Mouse (Mus musculus) neural tube, embryonic 11.5 days (tissue): ENCODE measurements at regions not wholly inside any gene's neighbourhood (a gene's known extent, or its start where the extent isn't known, plus 50 kb on each side); places are given as distances from the start of the nearest gene placed in this dataset.

Experiments
- ATAC-seq: fragments of 200-750 bp; cut with Nextera tagmentation; 2 replicates; pipeline ENCODE4 v1.8.0; 2017; ENCODE audit warnings: moderate number of reproducible peaks, mild to moderate bottlenecking, moderate TSS enrichment, moderate library complexity; ENCODE audit not compliant: insufficient read depth, low FRiP score, low TSS enrichment
- DNase-seq: peaks from one replicate; pipeline ENCODE4 v3.0.0-alpha.2; 2015; ENCODE audit warnings: low spot score
- H3K27ac ChIP-seq: fragments of 300-500 bp; sonication (generic); 2 replicates; pipeline ENCODE4 v1.5.1; 2014; ENCODE audit warnings: low read depth, mild to moderate bottlenecking, low read length
- H3K27me3 ChIP-seq: fragments of 300-500 bp; sonication (generic); 2 replicates; pipeline ENCODE4 v1.6.1; 2014; ENCODE audit warnings: mild to moderate bottlenecking, low read length, mixed read lengths; ENCODE audit not compliant: control insufficient read depth, insufficient read depth
- H3K36me3 ChIP-seq: fragments of 300-500 bp; sonication (generic); 2 replicates; pipeline ENCODE4 v1.6.1; 2014; ENCODE audit warnings: mild to moderate bottlenecking, low read length, moderate library complexity, mixed read lengths; ENCODE audit not compliant: control insufficient read depth, insufficient read depth
- H3K4me1 ChIP-seq: fragments of 300-500 bp; sonication (generic); 2 replicates; pipeline ENCODE4 v1.6.1; 2014; ENCODE audit warnings: low read length, mixed read lengths; ENCODE audit not compliant: control insufficient read depth, insufficient read depth
- H3K4me2 ChIP-seq: fragments of 300-500 bp; sonication (generic); 2 replicates; pipeline ENCODE4 v1.6.1; 2014; ENCODE audit warnings: low read depth, mild to moderate bottlenecking, moderate library complexity
- H3K4me3 ChIP-seq: fragments of 300-500 bp; sonication (generic); 2 replicates; pipeline ENCODE4 v1.5.1; 2014; ENCODE audit warnings: low read depth, low read length
- H3K9ac ChIP-seq: fragments of 300-500 bp; sonication (generic); 2 replicates; pipeline ENCODE4 v1.6.1; 2014; ENCODE audit warnings: mild to moderate bottlenecking, low read length
- H3K9me3 ChIP-seq: fragments of 300-500 bp; sonication (generic); 2 replicates; pipeline ENCODE4 v1.6.1; 2016; ENCODE audit warnings: low read length; ENCODE audit not compliant: control insufficient read depth
- WGBS: fragments of 180-500 bp; shearing (Covaris S2); extraction: QIAGEN DNeasy Blood & Tissue Kit; methylation state at CpG from one replicate; pipeline ENCODE4 v1.1.7; 2014; 5-methylcytosine and 5-hydroxymethylcytosine counted together

DNA sequence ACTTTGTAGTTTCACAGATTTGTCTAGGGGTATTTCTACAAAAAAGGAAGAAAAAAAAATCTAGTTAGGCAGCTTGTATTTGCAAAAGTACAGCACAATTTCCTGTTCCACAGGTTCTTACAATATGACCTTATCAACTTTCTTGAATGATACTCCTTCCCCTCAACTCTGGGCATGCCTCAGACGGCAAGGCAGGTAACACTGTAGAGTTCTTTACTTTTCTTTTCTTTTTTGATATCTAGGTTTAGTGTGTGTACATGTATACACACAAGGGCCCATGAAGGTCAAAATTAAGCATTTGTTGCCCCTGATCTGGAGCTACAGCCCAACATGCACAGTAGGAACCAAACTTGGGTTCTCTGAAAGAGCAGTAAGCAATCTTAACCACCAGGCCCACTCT lies 381.4 kb upstream of the Acvr2a start:
- Histone ChIP-seq H3K4me2 (no peak overlapping the region), H3K9ac (no peak overlapping the region), H3K27ac (no peak overlapping the region), H3K27me3 (no peaks in the 10 kb centered on the region), H3K9me3 (no peaks in the 10 kb centered on the region), H3K36me3 (no peaks in the 10 kb centered on the region), H3K4me1 (no peaks in the 10 kb centered on the region), H3K4me3 (no peak overlapping the region)
- DNase-seq = no peak
- 94% methylated on average over 1 of the region's 1 CpGs for WGBS
- no peak for ATAC-seq

DNA sequence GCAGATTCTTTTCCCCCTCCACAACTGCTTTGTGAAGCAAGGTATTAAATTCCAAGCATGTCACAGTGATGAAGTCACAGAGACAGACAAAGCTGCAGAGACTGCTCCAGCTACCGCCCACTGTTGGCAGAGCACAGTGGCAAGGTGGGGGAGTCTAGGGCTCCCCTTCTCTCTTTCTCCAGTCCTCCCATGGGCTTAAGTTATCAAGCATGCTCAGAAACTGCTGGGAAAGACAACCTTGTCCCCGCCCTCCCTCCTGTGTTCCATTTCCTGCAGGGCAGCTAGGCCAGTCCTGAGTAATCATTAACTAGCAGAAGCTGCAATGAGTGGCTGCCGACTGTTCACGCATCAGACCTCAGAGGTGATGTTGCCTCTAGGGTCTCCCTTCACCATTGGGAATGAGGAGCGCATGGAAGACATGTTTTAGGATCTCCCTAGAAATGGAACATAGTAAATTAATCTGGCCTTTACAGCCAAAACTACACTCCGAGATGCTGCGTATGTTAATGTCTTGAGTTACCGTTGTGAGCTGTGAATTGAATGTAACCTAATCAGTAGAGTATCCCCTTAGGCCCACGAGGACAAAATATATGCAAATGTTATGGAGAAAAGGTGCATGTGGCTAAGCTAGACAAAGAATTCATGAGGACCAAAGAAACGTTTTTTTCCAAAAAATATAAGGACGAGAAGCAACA lies 372.5 kb upstream of the Acvr2a start:
- DNase-seq = peak; percentile 48
- Histone ChIP-seq H3K27me3 (no peaks in the 10 kb centered on the region), H3K4me2 (no peak overlapping the region), H3K36me3 (no peaks in the 10 kb centered on the region), H3K4me1 (peaks cover 6% of the 10 kb centered on the region), H3K27ac (no peak overlapping the region), H3K9me3 (no peaks in the 10 kb centered on the region), H3K9ac (no peak overlapping the region), H3K4me3 (no peak overlapping the region)
- 39% methylated on average over 11 of the region's 11 CpGs for WGBS
- peak; percentile 40 for ATAC-seq

DNA sequence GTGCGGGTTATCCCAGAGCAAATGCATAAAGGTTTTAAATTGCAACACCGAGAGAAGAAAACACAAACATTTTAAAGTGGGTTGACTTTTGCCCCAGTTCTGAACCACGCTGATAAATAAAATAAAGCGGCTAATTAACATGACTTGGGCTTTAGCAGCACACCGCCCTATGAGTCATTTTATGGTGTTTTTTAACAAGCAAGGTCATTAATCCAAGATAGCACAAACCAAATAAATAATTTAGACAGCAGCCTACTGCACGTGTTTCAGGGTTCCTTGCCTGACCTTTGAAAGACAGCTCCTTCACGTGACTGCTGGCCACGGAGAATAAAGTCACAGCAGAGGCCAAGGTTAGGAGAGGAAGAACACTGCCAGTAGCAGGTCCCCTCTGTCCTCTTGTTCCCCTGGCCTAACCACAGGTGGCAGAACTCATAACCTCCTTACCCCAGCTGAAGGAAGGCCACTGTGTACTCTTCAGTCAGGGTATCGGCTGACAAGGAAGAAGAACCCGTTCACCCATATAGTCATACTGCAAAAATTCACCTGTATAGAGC lies 371.8 kb upstream of the Acvr2a start:
- Histone ChIP-seq H3K36me3 (no peaks in the 10 kb centered on the region), H3K9ac (no peak overlapping the region), H3K27ac (no peak overlapping the region), H3K9me3 (no peaks in the 10 kb centered on the region), H3K4me1 (peaks cover 6% of the 10 kb centered on the region), H3K4me3 (no peak overlapping the region), H3K27me3 (no peaks in the 10 kb centered on the region), H3K4me2 (no peak overlapping the region)
- DNase-seq (peak; percentile 17), ATAC-seq (no peak)
- WGBS = 66% methylated on average over 10 of the region's 10 CpGs

DNA sequence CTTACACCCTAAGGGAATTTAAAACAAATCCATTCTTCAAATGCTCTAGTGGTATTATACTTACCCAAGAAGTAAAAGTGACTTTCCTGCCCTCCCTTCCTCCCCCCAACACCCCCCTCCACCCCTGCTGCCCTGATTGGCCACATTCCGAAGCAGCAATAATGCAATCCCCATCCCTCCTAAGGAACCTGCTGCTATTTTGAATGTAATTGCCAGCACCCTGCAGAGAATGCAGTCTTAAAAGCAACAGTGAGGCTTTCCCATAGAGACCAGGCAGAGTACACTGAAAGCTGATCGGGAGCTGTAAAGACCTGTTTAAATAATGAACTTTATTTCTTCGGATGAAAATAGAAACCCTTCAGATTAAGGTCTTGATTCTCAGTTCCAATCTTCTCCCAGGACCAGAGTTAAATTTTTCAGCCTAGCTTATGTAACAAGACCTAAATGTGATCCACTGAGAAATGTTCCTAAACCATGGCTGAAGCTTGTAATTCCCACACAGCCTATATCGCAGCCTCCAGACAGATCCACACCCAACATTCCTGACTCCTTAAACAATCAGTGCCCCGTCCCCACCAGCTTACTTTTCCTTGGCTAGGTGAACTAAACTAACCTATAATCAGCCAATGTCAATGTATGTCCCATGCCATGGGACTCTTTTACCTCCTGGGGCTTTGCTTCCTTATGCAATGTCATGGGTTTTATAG lies 367.9 kb upstream of the Acvr2a start:
- Histone ChIP-seq H3K4me1 (peaks cover 4% of the 10 kb centered on the region), H3K4me2 (no peak overlapping the region), H3K9me3 (no peaks in the 10 kb centered on the region), H3K9ac (no peak overlapping the region), H3K4me3 (no peak overlapping the region), H3K27ac (no peak overlapping the region), H3K27me3 (no peaks in the 10 kb centered on the region), H3K36me3 (no peaks in the 10 kb centered on the region)
- DNase-seq (no peak), ATAC-seq (peak; percentile 22)
- WGBS = 6% methylated on average over 5 of the region's 5 CpGs

DNA sequence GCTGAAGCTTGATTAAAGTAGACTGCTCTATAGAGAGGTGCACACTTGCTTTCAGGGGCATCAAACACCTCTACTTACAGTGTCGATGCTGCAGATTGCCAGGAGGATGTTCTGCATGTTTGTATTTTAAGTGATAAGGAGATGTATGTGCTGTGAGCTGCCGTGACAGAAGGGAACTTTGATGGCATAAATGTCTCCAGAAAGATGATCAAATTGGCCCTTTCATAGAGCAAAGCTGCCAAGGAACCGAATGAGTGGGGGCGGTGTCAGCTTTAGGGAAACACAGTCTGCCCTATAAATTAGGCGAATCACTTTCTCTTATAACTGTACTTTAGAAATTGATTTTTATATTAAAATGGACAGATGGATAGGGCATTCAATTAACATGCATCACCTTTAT lies 367.3 kb upstream of the Acvr2a start:
- ATAC-seq = no peak
- H3K36me3 ChIP-seq = no peaks in the 10 kb centered on the region
- no peaks in the 10 kb centered on the region for H3K27me3 ChIP-seq
- 77% methylated on average over 5 of the region's 5 CpGs for WGBS
- DNase-seq = no peak
- H3K4me2 ChIP-seq = no peak overlapping the region
- no peaks in the 10 kb centered on the region for H3K9me3 ChIP-seq
- H3K4me1 ChIP-seq = no peaks in the 10 kb centered on the region; the same call in none of the 2 replicates
- H3K9ac ChIP-seq = no peak overlapping the region
- H3K4me3 ChIP-seq = no peak overlapping the region
- H3K27ac ChIP-seq = no peak overlapping the region

DNA sequence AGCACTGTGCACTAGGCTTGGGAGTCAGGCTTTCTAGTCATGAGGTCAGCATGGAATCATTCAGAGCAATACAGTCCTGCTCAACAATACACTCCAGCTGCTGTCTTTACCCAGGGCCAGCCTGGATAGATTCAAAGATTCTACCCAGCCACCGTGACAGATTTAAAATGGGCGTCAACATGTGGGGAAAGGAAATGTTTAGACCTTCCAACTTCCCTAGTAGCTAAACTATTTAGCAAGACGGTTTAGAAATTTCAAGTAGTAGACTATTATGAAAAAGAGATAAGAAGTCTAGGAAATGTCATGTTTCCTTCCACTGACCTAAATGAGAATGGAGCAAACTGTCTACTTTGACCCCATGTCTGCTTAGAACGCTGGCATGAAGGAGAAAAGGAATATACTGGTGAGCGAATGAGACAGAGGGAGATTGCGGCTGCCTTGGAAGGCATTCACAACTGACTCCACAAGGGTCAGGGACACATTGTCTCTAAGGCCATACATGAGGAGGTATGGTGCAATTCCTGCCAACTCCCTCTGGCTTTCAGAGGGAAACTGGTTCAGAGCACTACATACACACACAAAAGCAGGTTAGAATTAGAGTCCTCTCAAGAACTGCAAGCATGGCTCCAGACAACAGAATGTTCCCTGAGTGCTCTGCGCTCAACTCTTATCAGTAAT lies 364.6 kb upstream of the Acvr2a start:
- no peak overlapping the region for H3K9ac ChIP-seq
- no peak for ATAC-seq
- no peak overlapping the region for H3K27ac ChIP-seq
- DNase-seq = no peak
- H3K27me3 ChIP-seq = no peaks in the 10 kb centered on the region
- H3K4me1 ChIP-seq = no peaks in the 10 kb centered on the region
- H3K36me3 ChIP-seq = no peaks in the 10 kb centered on the region
- H3K9me3 ChIP-seq = no peaks in the 10 kb centered on the region
- no peak overlapping the region for H3K4me2 ChIP-seq
- WGBS = 90% methylated on average over 7 of the region's 7 CpGs
- H3K4me3 ChIP-seq = no peak overlapping the region

DNA sequence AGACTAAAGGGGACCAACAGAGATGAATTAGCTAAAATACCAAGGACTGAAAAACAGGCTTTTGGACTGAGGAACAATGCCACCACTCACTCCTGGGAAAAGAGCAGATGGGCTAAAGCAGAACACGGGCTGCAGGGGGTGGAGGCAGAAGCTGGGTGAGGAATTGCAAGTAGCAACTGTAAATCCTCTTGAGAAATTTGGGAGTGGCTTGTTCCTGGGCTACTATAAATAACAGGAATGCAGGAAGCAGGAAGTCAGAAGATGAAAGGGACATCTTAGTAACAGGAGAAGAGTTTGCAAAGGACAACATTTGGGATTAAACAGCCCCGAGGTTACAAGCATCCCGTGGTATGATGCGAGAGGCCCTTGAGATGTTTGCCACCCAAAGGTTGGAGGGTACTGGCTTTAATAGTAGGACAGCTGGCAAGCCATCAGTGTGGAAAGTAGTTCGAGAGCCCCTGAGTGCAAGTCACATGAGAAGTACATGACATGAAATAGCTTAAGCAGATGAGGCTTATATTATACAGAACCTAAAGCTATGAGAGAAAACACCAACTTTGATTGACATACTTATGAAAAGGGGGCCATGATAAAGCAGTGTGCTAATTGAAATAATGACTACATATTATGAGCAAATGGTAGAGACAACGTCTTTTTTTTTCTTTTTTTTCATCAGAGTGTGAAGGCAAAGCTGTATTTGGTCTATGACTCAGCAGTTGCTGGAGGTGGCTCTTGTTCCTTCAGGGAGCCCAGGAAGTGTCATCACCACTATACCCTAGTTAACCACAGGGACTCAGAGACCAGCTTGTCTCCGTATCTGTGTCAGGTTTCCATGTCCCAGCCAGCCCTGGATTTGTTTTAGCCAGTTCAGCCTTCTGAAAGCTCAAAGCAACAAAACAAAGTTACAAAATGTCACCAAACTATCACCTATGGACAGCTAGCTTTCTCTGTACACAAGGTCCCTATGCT lies 357.6 kb upstream of the Acvr2a start:
- Histone ChIP-seq H3K4me2 (no peak overlapping the region), H3K9me3 (no peaks in the 10 kb centered on the region), H3K36me3 (no peaks in the 10 kb centered on the region), H3K27ac (no peak overlapping the region), H3K9ac (no peak overlapping the region), H3K4me3 (no peak overlapping the region), H3K4me1 (0 out of 2 replicates have a peak, but pooled peaks cover 3% of the 10 kb centered on the region), H3K27me3 (no peaks in the 10 kb centered on the region)
- 57% methylated on average over 7 of the region's 7 CpGs for WGBS
- ATAC-seq (no peak), DNase-seq (no peak)

DNA sequence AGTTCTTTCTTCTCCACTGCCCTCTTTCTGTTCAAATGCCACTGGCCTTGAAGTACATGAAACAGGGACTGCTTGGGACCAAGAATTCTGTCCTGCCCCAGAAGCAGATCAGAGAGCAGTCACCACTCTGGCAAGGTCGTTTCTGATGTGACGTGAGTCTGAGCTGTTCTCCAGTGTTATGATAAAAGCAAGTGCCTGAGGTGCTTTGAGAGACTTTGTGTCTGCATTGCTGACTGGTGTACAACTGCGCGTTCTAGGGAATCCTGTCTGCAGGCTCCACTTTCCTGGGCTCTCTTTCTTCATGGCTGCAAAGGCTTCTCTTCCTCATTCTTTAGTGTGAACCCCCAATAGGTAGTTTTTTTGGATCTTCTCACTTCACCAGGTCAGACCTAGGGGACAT lies 356.8 kb upstream of the Acvr2a start:
- no peak overlapping the region for H3K9ac ChIP-seq
- WGBS = 88% methylated on average over 4 of the region's 4 CpGs
- no peak overlapping the region for H3K4me2 ChIP-seq
- no peaks in the 10 kb centered on the region for H3K9me3 ChIP-seq
- no peak overlapping the region for H3K27ac ChIP-seq
- H3K36me3 ChIP-seq = no peaks in the 10 kb centered on the region
- ATAC-seq (no peak), DNase-seq (no peak)
- no peak overlapping the region for H3K4me3 ChIP-seq
- 0 out of 2 replicates have a peak, but pooled peaks cover 3% of the 10 kb centered on the region for H3K4me1 ChIP-seq
- no peaks in the 10 kb centered on the region for H3K27me3 ChIP-seq
